Mouse (Mus musculus): ENCODE measurements at regions not wholly inside any gene's neighbourhood (a gene's known extent, or its start where the extent isn't known, plus 50 kb on each side); places are given as distances from the start of the nearest gene placed in this dataset.

DNA sequence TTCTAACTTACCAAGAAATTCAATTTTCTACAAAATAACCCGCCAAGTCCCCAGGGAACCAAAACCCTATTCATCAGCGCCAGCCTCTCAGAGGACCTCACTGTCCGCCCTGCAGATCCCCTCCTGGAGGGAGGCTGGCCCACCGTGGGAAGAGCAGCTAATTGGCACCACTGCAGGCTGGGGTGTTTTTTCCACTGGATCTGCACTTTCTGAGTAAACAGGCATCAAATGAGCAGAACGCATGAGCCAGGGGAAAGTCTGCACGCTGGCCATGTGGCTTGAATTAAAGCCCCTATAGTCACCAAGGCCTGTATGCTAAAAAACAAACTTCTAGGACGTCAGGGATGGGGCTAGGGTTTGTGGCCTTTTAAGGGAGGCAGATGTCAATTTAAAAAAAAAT is 332.4 kb upstream of the Zmiz1 start:
- peak; percentile 25 for DNase-seq (ENCODE audit: low spot score)

DNA sequence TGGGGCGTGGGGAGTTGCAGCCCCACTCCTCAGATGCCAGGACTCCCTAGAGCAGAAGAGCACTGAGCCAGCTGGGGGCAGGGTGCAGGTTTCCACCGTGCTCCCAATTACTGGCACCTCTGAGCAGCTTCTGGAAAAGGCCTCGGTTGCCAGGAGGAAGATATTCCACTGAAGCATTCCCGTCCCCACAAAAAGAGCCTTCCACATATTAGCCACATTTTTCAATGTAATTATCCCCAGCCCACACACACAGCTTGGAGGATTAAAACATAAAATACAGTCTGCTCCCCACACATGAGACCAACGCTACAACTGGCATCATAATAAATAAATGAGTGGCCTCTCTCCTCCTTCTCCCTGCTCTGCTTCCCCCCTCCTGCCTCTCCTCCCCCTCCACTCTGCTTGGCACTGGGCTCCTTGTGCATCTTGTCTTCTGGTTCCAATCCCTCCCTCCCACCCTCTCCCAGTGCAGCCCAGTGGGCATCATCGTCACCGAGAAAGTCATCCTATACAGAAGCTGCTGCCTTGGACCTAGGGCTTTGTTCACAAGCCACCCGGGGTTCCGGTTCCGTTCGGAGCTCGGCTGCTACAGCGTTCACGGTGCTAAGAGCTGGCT is 331.3 kb upstream of the Zmiz1 start:
- DNase-seq (ENCODE audit: low spot score), result peak; percentile 29

DNA sequence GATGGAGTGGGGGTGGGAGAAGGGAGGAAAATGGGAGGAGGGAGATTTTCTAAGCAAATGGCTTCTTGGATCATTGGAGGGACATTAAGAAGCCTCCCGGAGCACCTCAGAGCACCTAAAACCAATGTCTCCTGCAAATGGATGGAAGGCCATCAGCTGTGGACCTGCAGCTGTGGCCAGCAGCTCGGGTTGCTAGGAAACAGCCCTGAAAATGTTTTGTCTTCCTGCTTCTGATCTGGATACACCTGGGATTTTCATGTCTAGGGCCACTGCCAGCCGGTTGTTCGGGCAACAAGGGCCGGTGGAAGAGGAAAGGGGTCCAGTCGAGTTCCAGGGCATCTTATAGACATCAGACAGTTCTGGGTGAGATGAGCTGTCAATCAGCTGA is 330.8 kb upstream of the Zmiz1 start:
- DNase-seq (ENCODE audit: low spot score), result peak; percentile 33

DNA sequence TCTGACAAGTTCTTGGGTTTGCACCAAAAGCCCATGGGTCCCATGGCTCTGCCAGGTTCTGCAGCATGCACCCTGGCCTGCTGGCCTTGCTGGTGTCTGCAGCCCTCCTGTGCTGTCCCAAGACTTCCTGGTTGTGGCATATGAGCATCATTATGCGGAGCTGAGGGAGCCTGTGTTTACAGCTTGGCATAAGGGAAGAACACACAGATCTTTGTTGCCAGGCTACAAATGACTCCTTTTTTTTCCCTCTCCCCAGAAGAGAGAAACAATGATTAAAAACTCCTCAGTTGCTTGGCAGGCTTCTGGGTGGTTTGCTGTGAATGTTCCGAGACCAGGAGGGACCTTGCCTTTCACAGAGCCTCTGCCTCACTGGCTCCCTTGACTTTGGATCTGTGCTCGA is 323.6 kb upstream of the Zmiz1 start:
- no peak for DNase-seq (ENCODE audit: low spot score)

DNA sequence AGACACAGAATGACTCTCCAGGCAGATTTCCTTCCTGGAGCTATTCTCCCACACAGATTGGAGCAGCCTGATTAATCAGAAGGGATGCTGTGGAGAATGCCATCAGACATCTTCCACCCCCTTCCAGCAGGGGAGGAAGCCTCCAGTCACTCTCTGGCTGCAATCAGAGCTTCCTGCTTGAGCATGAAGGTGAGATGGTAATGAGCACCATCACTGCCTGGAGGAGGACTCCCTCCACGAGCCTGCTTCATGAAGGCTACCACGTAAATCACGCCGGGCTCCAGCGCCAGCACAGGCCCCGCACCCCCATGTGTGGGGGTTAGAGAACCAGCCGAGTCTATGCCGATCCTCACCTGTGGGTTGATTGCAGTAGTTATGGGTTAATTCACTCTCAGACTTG is 321.7 kb upstream of the Zmiz1 start:
- no peak for DNase-seq (ENCODE audit: low spot score)

DNA sequence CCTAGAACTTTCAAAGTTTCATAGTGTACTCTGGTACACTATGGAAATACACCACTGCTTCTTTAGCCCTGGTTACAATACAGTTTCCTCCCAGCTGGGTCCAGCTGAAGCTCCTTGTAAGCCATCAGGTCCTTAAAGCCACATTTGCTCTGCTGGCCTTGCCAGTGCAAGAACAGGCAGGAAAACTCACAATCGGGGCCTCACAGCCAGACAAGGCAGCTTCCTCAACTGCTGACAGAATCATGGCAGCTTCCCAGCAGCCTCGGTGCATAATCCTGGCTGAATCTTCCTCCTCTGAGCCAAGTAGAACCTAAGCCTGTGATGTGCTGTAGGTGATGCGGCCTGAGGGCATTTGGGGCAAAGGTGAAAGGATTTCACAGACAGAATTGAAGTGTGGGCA is 320.5 kb upstream of the Zmiz1 start:
- DNase-seq (ENCODE audit: low spot score), result no peak

DNA sequence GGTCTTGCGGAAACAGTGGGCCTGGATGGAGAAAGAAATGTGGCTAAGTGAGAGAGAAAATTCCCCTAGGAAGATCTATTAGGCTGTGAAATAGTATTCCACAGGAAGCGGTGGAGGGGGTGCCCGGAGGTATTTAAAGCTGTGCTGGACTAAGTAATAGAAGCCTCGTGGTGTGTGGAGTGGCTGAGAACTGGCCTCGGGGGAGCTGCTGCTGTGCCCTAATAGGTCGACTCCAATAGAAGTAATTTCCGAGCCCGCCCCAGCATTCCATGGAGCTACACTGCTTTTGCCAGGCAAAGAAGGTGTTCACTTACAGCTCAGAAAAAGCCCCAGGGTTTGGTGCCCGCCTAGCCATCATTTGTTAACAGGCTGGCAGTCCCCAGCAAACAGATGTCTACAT is 317.1 kb upstream of the Zmiz1 start:
- no peak for DNase-seq (ENCODE audit: low spot score)

DNA sequence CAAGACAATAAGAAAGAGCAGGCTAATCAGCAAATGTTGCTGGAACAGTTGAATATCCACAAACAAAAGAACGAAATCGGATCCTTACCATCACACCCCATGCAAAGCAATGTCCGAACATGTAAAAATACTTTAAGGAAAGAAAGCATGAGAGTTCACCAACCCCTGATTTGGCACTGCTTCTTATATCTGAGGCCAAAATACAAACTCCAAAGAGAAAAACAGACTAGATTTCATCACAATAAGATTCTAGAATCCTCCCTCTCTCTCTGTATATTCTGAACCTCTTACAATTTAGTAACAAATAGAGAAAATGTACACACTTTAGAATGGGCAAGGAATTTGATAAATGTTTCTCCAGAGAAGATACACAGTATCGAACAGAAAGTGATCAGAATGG is 315.9 kb upstream of the Zmiz1 start:
- no peak for DNase-seq (ENCODE audit: low spot score)

DNA sequence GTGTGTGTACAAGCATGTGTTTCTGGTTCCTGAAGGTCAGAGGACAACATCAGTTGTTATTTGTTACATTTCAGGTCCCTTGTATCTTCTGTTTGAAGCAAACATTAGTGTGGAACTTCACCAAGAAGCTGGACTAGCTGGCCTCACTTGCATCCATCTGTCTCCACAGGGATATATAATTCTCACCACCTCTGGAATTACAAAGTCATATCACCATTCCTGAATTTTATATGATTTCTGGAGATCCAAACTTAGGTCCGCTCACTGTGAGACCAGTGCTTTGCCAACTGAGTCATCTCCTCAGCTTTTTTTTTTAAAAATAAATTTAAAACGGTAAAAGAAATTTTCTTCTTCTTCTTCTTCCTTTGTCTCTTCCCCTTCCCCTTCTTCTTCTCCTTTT is 311.3 kb upstream of the Zmiz1 start:
- DNase-seq (ENCODE audit: low spot score), result no peak

DNA sequence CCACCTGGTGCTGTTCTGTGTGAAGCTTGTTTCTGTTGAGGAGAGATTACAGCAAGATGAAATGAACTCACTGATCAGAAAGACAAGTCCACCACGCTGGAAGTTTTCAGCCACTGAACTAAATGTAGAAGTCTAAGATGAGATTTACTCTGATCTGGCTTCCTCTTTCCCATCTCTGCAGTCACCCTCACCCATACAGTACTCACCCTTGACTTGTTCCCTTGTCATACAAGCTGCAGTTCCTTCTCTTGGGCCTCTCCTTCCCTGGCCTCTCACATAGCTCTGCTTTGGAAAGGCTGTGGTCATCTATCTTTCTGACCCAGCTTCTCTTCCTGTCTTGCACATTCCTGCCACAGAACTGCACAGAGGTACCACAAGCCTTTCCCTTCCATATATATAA is 308.0 kb upstream of the Zmiz1 start:
- DNase-seq (ENCODE audit: low spot score), result no peak

DNA sequence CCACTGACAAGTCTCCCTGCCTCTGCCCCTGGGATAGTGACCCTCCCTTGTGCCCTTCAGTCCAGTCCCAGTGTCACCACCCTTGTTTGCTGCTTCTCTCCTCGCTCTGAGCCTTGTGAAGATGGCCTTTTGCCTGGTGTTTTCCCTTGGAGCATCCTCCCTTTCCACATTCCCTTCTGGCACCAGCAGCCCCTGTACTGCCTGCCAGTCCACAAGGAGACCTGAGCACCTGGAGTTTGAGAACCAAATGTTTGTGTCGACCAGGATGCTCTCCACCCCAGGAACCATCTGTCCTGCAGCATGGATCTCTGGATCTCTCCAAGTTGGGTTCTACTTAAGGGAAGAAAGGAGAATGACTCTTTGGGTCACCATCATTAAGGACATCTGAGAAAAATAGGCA is 307.5 kb upstream of the Zmiz1 start:
- no peak for DNase-seq (ENCODE audit: low spot score)

DNA sequence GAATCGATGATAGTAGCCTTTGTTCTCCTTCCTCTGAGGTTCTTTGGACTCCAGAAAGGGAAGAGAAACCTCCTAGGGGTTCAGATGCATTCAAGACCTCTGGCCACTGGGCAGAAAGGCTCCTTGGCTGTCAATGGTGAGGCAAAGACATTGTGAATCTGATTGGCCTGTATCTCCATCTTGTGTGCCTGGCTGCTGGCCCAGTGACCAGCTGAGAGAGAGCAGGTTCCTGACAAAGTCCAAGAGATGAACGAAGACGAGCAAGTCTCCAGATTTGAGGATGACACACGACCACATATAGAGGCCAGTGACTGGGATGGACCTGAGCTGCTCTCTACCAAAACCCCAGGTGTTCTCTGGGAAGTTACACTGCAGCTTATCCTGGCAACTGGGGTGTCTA is 305.4 kb upstream of the Zmiz1 start:
- no peak for DNase-seq (ENCODE audit: low spot score)

DNA sequence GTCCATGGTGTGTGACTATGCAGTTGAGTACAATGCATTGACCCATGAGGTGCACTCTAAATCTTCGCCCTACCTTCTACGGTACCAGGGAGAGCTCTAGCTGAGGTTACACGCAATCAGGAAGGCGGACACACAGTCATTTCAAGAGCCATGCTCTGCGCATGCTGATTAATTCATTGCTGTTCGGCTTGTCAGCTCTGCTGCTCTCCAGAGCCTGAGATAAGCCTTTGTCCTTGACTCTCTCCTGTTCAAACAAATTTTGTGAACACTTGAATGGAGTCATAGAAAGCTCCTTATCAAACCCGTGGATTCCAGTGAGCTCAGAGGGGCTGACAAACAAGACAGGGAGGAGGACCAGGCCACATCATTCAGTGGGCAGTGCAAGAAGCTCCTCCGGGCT is 304.8 kb upstream of the Zmiz1 start:
- DNase-seq (ENCODE audit: low spot score), result no peak

DNA sequence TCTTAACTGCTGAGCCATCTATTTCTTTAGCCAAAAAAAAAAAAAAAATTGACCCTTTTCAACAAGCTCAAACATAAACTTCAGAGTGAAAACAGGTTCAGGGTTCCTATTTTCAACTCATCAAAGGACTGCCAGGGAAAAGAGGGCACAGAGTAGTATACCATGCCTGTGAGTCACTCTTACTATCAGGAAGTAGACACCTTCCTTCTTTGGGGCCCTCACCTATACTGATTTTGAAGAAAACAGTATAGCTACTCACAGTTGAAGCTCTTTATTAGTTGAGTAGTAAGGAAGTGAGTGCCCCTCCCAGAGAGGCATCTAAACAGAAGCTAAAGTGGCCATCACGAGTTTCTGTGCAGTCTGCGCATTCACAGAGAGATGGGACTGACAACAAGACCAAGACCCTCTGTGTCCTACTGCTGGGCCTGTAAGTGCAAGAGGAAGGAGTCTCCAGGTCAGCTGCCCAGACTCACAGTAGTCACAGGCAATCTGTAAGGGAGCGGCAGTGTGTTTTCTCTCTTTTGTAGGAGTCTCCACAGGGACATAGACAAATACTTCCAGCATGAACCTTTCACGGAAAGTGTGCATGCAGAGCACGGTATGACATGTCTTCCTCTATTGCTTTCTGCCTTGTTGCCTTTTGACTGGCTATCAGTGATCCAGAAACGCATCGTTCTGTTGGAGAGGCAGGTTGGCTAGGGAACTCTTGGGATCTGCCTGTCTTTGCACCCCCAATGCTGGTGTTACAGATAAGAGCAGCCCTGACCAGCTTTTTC is 303.8 kb upstream of the Zmiz1 start:
- peak; percentile 25 for DNase-seq (ENCODE audit: low spot score)

DNA sequence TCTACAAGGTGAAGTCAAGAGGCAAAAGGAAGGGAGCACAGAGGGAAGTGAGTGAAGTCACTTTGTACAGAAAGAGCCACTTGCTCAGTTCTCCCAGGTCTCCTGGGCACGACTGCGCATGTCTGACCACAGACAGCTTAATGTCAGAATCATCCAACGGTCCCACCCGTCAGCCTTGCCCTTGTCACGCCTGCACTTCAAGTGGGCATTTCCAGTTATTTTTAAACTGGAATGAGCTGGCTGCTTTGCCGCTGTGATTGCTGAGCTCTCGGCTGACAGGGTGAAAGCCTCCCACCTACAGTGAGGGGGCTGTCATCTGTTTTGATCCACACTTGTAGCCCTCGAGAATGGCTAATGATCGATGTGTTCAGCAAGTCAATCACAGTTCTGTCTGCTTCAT is 302.8 kb upstream of the Zmiz1 start:
- DNase-seq (ENCODE audit: low spot score), result peak; percentile 28

DNA sequence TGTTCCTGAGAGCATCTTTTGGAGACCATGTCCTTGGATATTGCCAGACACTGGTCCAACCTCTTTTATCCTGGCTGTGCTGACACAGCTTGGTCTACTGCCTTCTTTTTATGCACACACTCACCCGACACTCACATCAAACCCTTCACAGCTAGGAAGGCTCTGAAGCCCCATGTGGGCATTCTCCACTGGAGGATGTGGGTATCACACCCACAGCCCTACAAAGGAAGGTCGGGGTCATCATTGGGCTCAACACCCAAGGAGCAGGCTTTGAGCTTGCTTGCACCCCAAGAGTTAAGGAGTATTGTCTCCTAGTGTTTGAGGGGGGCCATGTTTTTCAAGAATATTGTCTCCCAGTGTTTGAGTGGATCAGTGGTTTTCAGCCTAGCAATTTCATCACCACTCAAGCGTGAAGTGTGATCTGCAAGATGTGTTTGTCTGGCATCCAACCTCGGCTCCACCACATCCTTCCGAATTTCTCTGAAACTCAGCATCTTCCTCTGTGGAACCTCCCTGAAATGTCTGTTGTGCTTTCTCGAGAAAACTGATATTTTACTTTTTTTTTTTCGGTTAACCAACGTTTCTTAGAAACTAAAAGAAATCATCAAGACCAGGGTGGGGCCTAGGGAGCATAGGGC is 297.2 kb upstream of the Zmiz1 start:
- no peak for DNase-seq (ENCODE audit: low spot score)

DNA sequence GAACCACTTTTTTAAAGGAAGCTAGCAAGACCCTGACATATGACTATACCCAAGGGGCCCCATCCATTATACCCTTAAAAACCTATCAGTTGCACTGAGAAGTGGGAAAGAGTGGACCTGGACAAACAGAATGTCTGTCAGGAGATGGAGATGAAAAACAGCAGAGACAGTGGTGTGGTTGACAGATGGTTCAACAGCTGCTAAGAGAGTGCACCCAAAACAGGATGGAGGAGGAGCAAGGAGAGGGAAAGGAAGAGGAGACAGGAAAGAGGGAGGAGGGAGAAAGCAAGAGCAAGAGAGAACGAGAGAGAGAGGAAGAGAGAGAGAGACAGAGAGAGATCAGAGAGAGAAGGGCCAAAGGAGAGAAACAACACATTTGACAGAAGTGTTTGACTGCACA is 292.8 kb upstream of the Zmiz1 start:
- DNase-seq (ENCODE audit: low spot score), result no peak

DNA sequence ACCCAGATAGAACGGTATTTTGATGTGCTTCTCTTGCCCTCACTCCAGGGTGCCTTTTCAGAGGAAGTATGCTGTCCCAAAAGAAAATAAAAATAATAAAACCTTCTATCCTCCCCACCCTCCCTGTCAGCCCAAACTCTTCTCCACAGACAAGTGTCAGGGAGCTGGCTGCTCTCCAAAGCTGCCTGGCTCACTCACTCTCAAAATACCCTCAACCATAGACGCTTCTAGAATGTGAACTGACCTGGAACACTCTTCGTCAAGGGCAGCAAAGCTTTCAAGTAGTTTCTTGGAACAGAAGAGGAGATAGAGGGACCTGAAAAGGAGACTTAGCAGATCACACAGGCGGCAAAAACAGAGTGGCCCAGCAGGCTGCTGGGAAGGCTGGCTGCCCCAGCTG is 291.4 kb upstream of the Zmiz1 start:
- no peak for DNase-seq (ENCODE audit: low spot score)

DNA sequence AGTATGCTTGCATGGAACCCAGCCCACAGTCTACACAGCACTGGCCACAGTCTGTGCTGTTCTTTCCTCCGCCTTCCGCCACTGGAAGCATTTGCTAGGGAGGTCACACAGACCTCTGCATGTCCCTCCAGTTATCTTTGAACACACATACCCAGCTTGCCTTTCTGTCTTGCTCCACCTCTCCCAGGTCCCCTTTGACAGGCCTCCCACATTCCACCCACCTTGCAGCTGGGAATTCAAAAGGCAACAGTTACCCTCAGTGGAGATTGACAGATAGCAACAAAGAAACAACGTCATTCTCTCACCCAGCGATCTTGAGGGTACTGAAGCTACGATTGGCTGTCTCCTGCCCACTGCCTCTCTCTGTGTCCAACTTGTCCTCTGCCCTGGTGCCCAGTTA is 290.7 kb upstream of the Zmiz1 start:
- DNase-seq (ENCODE audit: low spot score), result no peak

DNA sequence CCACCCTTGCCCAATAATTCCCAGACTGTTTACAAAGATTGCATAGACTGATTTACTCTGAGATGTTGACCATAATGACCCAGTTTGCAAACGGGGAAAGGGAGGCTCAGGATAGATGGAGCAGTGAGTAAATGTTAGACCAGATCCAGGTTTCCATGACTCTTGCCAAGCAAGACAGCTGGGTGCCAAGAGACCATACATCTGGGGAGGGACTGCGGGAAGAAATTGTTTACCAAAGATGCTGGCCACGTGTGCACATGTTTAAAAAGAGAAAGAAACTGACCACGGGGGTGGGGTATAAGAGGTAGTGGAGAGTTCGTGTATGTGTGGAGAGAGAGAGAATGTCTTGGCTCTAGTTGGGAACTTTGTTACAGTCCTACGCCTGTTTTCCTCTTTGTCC is 285.7 kb upstream of the Zmiz1 start:
- DNase-seq (ENCODE audit: low spot score), result no peak

DNA sequence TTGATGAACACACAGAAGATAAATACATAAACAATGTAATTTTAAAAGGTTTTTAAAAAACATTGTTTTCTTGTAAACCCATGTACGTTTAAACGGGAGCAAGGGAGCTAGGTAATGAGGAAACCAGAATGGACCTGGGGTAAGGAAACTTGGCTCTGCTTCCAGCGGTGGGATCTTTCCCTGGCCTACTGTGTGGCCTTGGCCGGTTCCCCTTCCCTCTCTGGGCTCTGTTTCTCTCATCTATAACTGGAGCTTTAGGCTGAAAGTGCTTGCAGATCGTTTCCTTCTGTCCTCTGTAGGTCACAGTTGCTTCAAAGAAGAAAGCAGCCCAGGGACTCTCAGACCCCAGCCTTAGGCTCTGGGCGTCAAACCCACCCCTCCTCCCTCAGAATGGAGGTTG is 285.1 kb upstream of the Zmiz1 start:
- no peak for DNase-seq (ENCODE audit: low spot score)

DNA sequence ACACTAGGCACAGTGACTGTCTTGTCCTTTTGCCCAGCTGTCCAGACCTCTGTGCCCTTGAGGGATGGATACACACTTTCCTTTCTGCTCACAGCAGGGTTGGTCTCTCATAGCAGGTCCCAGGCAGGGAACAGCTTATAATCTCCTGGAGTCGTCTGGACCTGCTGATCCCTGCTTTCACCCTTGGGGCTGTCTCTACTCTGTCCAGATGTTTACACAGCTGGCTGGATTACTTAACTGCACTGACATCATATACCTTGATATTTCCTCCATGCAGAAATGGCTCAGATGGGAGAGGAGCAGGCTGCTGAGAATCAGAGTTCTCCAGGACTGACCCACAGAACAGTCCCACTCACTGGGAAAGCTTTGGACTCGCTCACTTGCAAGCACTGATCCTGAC is 284.6 kb upstream of the Zmiz1 start:
- DNase-seq (ENCODE audit: low spot score), result no peak

DNA sequence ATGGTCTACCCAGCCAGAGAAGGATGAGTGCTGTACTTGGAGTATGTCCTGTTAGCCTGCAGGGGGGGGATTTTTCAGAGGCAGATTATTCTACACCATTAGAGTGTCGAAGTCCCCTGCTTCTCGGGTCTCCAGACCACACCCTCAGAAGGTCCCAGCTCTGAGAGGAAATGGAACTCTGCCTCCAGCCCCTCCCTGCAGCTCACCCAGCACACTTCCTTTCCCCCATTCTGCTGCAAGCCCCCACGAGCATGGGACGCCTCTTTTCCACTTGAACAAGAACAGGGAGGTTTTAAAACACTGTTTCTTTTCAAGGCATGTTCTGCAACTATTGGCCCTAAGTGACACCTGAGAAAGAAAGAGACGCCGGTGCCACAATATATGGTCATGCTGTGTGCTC is 282.8 kb upstream of the Zmiz1 start:
- DNase-seq (ENCODE audit: low spot score), result no peak

DNA sequence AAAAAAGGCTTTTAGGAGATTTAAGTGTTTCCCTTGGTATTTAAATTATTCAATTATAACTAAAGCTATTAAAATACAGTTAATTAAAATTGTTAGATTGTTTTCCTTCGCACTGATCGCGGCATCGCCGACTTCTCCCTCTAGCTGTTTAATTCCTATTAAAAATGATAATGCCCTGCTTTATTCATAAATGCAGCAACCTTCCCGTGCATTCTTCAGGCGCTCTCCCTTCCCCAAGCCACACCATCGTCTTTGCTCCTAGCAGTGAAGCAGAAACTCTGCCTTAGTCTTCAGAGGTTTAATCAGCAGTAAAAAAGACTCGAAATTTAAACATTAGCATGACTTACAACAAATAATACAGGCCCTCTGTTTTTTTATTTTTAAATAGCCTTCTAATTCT is 278.9 kb upstream of the Zmiz1 start:
- DNase-seq (ENCODE audit: low spot score), result no peak
